Mouse (Mus musculus) forebrain, embryonic 14.5 days (tissue): ENCODE measurements at regions not wholly inside any gene's neighbourhood (a gene's known extent, or its start where the extent isn't known, plus 50 kb on each side); places are given as distances from the start of the nearest gene placed in this dataset.

Experiments used
- ATAC-seq: fragments of 200-750 bp; cut with Nextera tagmentation; 2 replicates; pipeline ENCODE4 v1.8.0; 2017; ENCODE audit warnings: mild to moderate bottlenecking, moderate library complexity
- DNase-seq: peaks from one replicate; pipeline ENCODE4 v3.0.0-alpha.2; 2015; ENCODE audit warnings: low spot score
- H3K27ac ChIP-seq: fragments of 300-500 bp; sonication (generic); 2 replicates; pipeline ENCODE4 v1.5.1; 2014; ENCODE audit warnings: low read depth, mild to moderate bottlenecking, control low read depth, low read length, moderate library complexity
- H3K27me3 ChIP-seq: fragments of 300-500 bp; sonication (generic); replicated peaks from 2 replicates; pipeline ENCODE4 v1.6.1; 2014; ENCODE audit warnings: low read length, control low read depth, mixed read lengths; ENCODE audit not compliant: control insufficient read depth, insufficient read depth
- H3K36me3 ChIP-seq: fragments of 300-500 bp; sonication (generic); 2 replicates; pipeline ENCODE4 v1.6.1; 2014; ENCODE audit warnings: low read length, control low read depth; ENCODE audit not compliant: control insufficient read depth, insufficient read depth
- H3K4me1 ChIP-seq: fragments of 300-500 bp; sonication (generic); 2 replicates; pipeline ENCODE4 v1.6.1; 2014; ENCODE audit warnings: antibody characterized with exemption, low read length, control low read depth; ENCODE audit not compliant: control insufficient read depth, insufficient read depth
- H3K4me2 ChIP-seq: fragments of 300-500 bp; sonication (generic); 2 replicates; pipeline ENCODE4 v1.6.1; 2014; ENCODE audit warnings: mild to moderate bottlenecking, control low read depth, low read length
- H3K4me3 ChIP-seq: fragments of 300-500 bp; sonication (generic); 2 replicates; pipeline ENCODE4 v1.5.1; 2014; ENCODE audit warnings: low read depth, low read length, control low read depth
- H3K9ac ChIP-seq: fragments of 300-500 bp; sonication (generic); 2 replicates; pipeline ENCODE4 v1.6.1; 2014; ENCODE audit warnings: mild to moderate bottlenecking, low read length, control low read depth, moderate library complexity
- H3K9me3 ChIP-seq: fragments of 300-500 bp; sonication (generic); replicated peaks from 2 replicates; pipeline ENCODE4 v1.6.1; 2016; ENCODE audit warnings: low read length, control low read depth, mixed read lengths; ENCODE audit not compliant: control insufficient read depth
- WGBS: fragments of 180-500 bp; shearing (Covaris S2); extraction: QIAGEN DNeasy Blood & Tissue Kit; methylation state at CpG from one replicate; pipeline ENCODE4 v1.1.7; 2014; 5-methylcytosine and 5-hydroxymethylcytosine counted together

GRCm38 (mm10) chr3:156335033-156335793 lies 226.4 kb upstream of the Negr1 start:
- Histone ChIP-seq H3K27ac (no peak overlapping the region), H3K4me2 (no peak overlapping the region), H3K9me3 (no peaks in the 10 kb centered on the region), H3K4me3 (no peak overlapping the region), H3K4me1 (no peaks in the 10 kb centered on the region), H3K9ac (no peak overlapping the region), H3K27me3 (no peaks in the 10 kb centered on the region), H3K36me3 (no peaks in the 10 kb centered on the region)
- ATAC-seq, result no peak
- no peak for DNase-seq
- WGBS, result 74% methylated on average over 6 of the region's 6 CpGs

DNA sequence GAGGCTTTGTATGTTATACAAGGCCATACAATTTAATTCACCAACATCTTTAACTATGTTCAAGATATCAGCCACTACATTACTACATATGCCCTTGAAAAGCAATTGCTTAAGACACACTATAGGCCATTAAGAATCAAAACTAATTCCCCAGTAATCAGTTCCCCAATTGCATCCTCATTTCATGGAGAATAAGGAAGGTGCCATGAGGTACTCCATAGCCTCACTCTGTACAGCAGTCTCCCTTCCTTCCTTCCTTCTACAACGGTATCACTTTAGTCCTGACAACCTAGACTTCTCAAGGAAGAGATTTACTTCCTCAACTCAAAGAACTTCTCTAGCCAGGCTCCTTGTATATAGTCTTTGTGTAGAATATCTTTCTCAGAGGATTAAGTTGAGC lies 220.1 kb upstream of the Negr1 start:
- ATAC-seq (no peak), DNase-seq (no peak)
- H3K27ac ChIP-seq, result no peak overlapping the region
- no peaks in the 10 kb centered on the region for H3K27me3 ChIP-seq
- no peaks in the 10 kb centered on the region for H3K4me1 ChIP-seq
- no peaks in the 10 kb centered on the region for H3K36me3 ChIP-seq
- no peak overlapping the region for H3K4me2 ChIP-seq
- H3K9me3 ChIP-seq, result no peaks in the 10 kb centered on the region
- no peak overlapping the region for H3K9ac ChIP-seq
- WGBS, result 100% methylated on average over 1 of the region's 1 CpGs
- H3K4me3 ChIP-seq, result no peak overlapping the region

DNA sequence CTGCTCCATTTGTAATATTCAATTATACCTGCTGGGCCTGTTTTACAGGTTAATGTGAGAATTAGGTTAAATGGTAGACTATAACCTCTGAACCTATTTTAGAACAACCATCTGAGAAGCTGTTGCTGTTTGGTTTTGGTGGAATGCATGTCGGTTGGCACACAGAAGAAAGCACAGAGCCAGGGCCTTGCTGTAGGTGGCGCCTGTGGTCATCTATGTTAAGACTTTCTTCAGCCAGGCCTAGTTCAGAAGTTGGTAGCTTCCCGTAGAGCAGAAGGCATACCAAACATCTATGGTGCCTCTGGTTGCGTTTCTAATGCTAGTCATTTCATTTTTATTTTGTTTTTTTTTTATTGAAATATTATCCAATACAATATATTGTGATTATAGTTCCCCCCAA lies 209.9 kb upstream of the Negr1 start:
- H3K4me1 ChIP-seq, result no peaks in the 10 kb centered on the region
- no peak overlapping the region for H3K4me2 ChIP-seq
- no peak overlapping the region for H3K4me3 ChIP-seq
- DNase-seq, result no peak
- H3K9me3 ChIP-seq, result no peaks in the 10 kb centered on the region
- H3K27ac ChIP-seq, result no peak overlapping the region
- no peak for ATAC-seq
- WGBS, result 63% methylated on average over 4 of the region's 4 CpGs
- no peaks in the 10 kb centered on the region for H3K27me3 ChIP-seq
- no peak overlapping the region for H3K9ac ChIP-seq
- no peaks in the 10 kb centered on the region for H3K36me3 ChIP-seq

GRCm38 (mm10) chr3:156353430-156353829 lies 208.2 kb upstream of the Negr1 start:
- WGBS, result 82% methylated on average over 3 of the region's 3 CpGs
- no peak for ATAC-seq
- no peak overlapping the region for H3K27ac ChIP-seq

DNA sequence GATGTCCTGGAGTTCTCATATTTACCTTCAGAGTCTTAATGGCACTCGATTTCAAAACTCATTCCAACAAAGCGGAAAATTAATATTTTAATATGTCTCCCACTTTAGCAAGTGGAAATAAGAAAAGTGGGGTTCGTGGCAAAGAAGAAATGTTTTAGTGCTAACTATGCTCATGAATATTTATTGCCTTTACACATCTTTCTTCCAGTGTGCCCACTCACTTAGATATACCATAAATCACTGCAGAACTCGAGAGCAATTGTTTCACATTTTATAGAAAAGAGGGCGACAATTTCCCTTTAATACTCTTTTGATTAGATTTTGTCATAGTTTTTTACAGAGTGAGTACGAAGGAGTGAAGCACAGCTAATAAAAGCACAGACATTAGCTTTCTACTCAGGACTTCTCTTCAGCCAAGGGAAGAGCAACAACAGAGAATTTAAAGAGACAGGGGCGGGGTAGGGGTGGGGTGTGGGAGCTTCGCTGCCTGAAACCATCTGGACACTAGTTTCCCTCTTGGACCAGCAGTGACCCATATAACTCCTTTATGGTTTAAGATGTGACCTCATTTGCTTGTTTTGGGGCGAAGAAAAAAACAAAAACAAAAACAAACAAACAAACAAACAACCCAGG lies 207.6 kb upstream of the Negr1 start:
- DNase-seq (no peak), ATAC-seq (no peak)
- Histone ChIP-seq H3K9me3 (no peaks in the 10 kb centered on the region), H3K9ac (no peak overlapping the region), H3K27ac (no peak overlapping the region), H3K4me1 (no peaks in the 10 kb centered on the region), H3K27me3 (no peaks in the 10 kb centered on the region), H3K36me3 (no peaks in the 10 kb centered on the region), H3K4me2 (no peak overlapping the region), H3K4me3 (no peak overlapping the region)
- WGBS, result 80% methylated on average over 9 of the region's 9 CpGs

More at GRCm38 (mm10) chr3:156353430-156353829, 208.2 kb upstream of the Negr1 start:
- Histone ChIP-seq H3K36me3 (no peaks in the 10 kb centered on the region), H3K4me2 (no peak overlapping the region), H3K9me3 (no peaks in the 10 kb centered on the region), H3K4me1 (no peaks in the 10 kb centered on the region), H3K4me3 (no peak overlapping the region), H3K9ac (no peak overlapping the region), H3K27me3 (no peaks in the 10 kb centered on the region)
- no peak for DNase-seq

GRCm38 (mm10) chr3:156368669-156369343 lies 192.8 kb upstream of the Negr1 start:
- Histone ChIP-seq H3K9ac (no peak overlapping the region), H3K27me3 (no peaks in the 10 kb centered on the region), H3K4me3 (no peak overlapping the region), H3K9me3 (no peaks in the 10 kb centered on the region), H3K4me2 (no peak overlapping the region), H3K27ac (no peak overlapping the region), H3K4me1 (no peaks in the 10 kb centered on the region), H3K36me3 (no peaks in the 10 kb centered on the region)
- 80% methylated on average over 3 of the region's 3 CpGs for WGBS
- DNase-seq, result no peak
- no peak for ATAC-seq

DNA sequence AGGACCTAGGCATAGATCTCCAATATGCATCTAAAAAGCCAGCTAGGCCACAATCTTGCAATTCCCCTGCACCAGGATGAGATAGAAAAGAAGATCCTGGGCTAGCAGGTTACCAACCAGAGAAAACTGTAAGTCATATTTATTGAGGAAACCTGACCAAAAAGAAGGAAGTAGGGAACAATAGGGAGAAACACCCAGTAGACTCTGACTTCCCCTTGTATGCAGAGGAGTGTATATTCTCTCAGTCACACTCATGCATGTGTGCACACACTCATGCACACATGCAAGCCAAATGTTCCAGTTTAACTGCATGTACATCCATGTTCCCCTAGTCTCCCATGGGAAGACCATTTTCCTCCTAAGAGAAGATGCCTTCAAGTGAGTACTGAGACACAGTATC lies 184.9 kb upstream of the Negr1 start:
- ATAC-seq (no peak), DNase-seq (no peak)
- Histone ChIP-seq H3K27me3 (no peaks in the 10 kb centered on the region), H3K4me2 (no peak overlapping the region), H3K27ac (no peak overlapping the region), H3K9ac (no peak overlapping the region), H3K36me3 (no peaks in the 10 kb centered on the region), H3K4me1 (no peaks in the 10 kb centered on the region), H3K4me3 (no peak overlapping the region), H3K9me3 (no peaks in the 10 kb centered on the region)

- ATAC-seq (no peak), DNase-seq (no peak)
- Histone ChIP-seq H3K36me3 (no peaks in the 10 kb centered on the region), H3K27ac (no peak overlapping the region), H3K4me2 (no peak overlapping the region), H3K9me3 (no peaks in the 10 kb centered on the region), H3K27me3 (no peaks in the 10 kb centered on the region), H3K9ac (no peak overlapping the region), H3K4me1 (no peaks in the 10 kb centered on the region), H3K4me3 (no peak overlapping the region)
These were observed 178.7 kb upstream of the Negr1 start for GRCm38 (mm10) chr3:156382919-156383318.

DNA sequence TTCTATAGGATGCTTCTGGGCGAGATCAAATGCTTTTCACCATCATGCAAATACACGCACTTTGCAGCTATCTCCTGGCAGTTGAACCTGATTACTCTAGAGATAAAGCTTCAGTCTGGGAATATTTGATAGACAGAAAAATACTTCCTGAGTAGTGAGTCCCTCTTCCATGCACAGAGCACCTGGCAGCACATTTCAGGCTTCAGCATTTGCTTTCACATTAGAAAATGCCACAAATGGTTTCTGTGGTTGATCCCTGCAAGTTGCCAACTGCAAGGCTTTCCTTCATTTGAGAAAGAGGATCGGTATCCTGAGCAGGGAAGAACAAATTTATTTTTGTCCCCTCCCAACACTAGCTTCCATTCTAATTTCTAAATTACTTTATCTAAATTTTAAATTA lies 155.5 kb upstream of the Negr1 start:
- WGBS, result 94% methylated on average over 3 of the region's 3 CpGs
- ATAC-seq, result no peak
- H3K9me3 ChIP-seq, result no peaks in the 10 kb centered on the region
- no peak overlapping the region for H3K9ac ChIP-seq
- DNase-seq, result no peak
- H3K4me3 ChIP-seq, result no peak overlapping the region
- no peaks in the 10 kb centered on the region for H3K4me1 ChIP-seq
- H3K27me3 ChIP-seq, result no peaks in the 10 kb centered on the region
- no peak overlapping the region for H3K27ac ChIP-seq
- H3K4me2 ChIP-seq, result no peak overlapping the region
- no peaks in the 10 kb centered on the region for H3K36me3 ChIP-seq
